Mouse (Mus musculus): ENCODE results near the gene Etnppl. TPM values are rescaled to one million over a fixed set of nuclear protein-coding genes. Genes with fewer than 3 reads are reported as not detected.

The Etnppl gene
- not detected in 2 replicates for polyA plus RNA-seq (2014; fragmentation: Nextera tagmentation; extraction: Ambion mirVana)

DNA sequence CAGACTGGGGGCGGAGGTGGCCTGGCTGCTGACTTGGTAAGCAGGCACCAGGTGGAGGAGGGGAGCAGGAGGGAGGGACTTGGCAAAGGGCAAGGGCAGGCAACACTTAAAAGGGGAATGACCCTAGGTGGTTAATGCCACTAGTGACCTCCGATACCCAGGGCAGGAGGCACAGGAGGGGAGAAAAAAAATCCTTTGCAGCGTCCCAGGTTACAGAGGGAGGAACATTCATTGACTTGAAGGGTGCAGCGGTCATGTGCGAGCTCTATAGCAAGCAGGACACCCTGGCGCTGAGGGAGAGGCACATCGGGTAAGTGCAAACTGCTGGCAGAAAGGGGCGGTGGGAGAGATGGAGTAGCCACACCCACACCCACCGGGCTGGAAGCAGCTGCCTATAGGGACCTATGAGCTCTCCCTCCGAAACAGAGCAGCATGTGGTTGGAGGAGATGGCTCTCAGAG lies at the start of gene Etnppl:
Gene Etnppl, plus strand, starts transcription at position 10 of the 460 bp plus-strand sequence.
- WGBS = 5% methylated on average over 10 of the region's 10 CpGs
- Histone ChIP-seq H3K4me3 (ENCODE audit: low read depth, low read length) (no peak within 1 kb of the TSS), H3K27me3 (ENCODE audit: control insufficient read depth, insufficient read depth, low read length) (no peaks in the 10 kb centered on the region), H3K4me1 (ENCODE audit: control insufficient read depth, insufficient read depth, low read length) (0 out of 2 replicates have a peak, but pooled peaks cover 3% of the 10 kb centered on the region), H3K36me3 (replicated peaks; ENCODE audit: control insufficient read depth, insufficient read depth, low read depth, low read length) (no peaks in the 10 kb centered on the region), H3K9me3 (replicated peaks; ENCODE audit: control insufficient read depth, low read length) (no peaks in the 10 kb centered on the region), H3K4me2 (ENCODE audit: low read depth, low read length) (peak within 1 kb of the TSS; percentile 42), H3K9ac (replicated peaks; ENCODE audit: low read length) (no peak within 1 kb of the TSS), H3K27ac (replicated peaks; ENCODE audit: low read depth, low read length) (no peak within 1 kb of the TSS)
- ATAC-seq (replicated peaks; ENCODE audit: insufficient number of reproducible peaks, low FRiP score, low TSS enrichment, low read depth) (peak; percentile 59; the same call in 1 of the 2 replicates), DNase-seq (ENCODE audit: low spot score) (peak; percentile 65)

DNA sequence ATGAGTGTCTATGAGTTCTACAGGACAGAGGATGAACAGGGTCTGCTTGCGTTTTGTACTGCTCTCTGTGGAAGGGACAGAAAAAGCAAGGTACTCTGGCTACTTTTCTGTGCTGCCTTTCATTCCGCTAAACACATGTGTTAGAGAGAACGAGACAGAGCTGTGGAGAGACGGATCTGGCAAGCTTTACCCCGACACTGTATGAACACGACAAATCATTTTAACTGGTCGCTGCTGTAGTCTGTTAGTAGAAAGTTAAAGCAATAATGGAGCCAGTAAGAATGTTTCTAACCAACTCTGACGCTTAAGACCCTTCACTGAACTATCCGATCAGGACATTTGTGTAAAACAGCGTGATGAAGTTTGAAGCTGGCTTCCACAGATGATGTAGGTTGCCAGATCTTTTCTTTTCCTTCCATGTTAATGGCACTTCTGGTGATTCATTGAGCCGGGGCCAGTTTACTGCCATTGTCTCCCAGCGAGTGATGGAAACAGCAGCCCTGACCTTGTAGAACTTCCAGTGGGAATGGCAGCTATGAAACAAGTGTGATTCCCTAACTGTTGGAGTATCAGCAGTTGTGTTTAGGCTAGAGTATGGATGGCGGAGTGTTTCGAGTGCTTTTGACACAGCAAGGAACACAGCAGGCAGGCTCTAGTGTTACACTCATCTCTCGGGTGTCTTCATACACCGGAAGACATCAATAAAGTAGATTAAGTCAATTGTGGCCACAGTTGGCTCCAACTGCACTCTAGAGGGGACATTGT lies 48.7 kb upstream of the Etnppl start:
- Histone ChIP-seq H3K9ac (replicated peaks; ENCODE audit: low read length) (no peak overlapping the region), H3K4me3 (ENCODE audit: low read depth, low read length) (no peak overlapping the region), H3K4me2 (ENCODE audit: low read depth, low read length) (no peak overlapping the region), H3K36me3 (replicated peaks; ENCODE audit: control insufficient read depth, insufficient read depth, low read depth, low read length) (no peaks in the 10 kb centered on the region), H3K27me3 (ENCODE audit: control insufficient read depth, insufficient read depth, low read length) (no peaks in the 10 kb centered on the region), H3K27ac (replicated peaks; ENCODE audit: low read depth, low read length) (no peak overlapping the region), H3K4me1 (ENCODE audit: control insufficient read depth, insufficient read depth, low read length) (no peaks in the 10 kb centered on the region), H3K9me3 (replicated peaks; ENCODE audit: control insufficient read depth, low read length) (no peaks in the 10 kb centered on the region)
- no peak for ATAC-seq (replicated peaks; ENCODE audit: insufficient number of reproducible peaks, low FRiP score, low TSS enrichment, low read depth)
- 83% methylated on average over 16 of the region's 16 CpGs for WGBS
- DNase-seq (ENCODE audit: low spot score) = no peak

DNA sequence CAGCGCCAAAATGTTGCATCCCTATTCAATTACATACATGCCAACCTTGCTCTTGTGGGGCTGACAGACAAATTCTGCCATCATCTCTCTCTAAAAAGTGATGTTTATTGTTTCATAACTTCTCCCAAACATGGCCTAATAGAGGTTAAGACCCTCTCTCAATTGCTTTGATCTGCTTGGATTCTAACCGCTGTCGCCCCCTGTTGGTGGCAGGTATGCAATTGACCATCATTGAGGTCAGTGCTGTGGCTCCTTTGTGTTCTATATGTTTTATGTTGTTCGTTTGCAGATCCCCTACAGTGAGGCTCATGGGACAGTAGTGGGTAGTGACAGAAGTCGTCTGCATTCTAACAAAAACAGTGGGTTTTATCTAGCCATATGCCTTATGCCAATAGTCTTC lies 44.0 kb upstream of the Etnppl start:
- DNase-seq (ENCODE audit: low spot score) (no peak), ATAC-seq (replicated peaks; ENCODE audit: insufficient number of reproducible peaks, low FRiP score, low TSS enrichment, low read depth) (no peak)
- H3K9ac ChIP-seq (replicated peaks; ENCODE audit: low read length) = no peak overlapping the region
- H3K4me2 ChIP-seq (ENCODE audit: low read depth, low read length) = no peak overlapping the region
- H3K27ac ChIP-seq (replicated peaks; ENCODE audit: low read depth, low read length) = no peak overlapping the region
- no peak overlapping the region for H3K4me3 ChIP-seq (ENCODE audit: low read depth, low read length)
- H3K36me3 ChIP-seq (replicated peaks; ENCODE audit: control insufficient read depth, insufficient read depth, low read depth, low read length) = no peaks in the 10 kb centered on the region
- H3K27me3 ChIP-seq (ENCODE audit: control insufficient read depth, insufficient read depth, low read length) = no peaks in the 10 kb centered on the region
- no peaks in the 10 kb centered on the region for H3K4me1 ChIP-seq (ENCODE audit: control insufficient read depth, insufficient read depth, low read length)
- 68% methylated on average over 5 of the region's 5 CpGs for WGBS
- no peaks in the 10 kb centered on the region for H3K9me3 ChIP-seq (replicated peaks; ENCODE audit: control insufficient read depth, low read length)

DNA sequence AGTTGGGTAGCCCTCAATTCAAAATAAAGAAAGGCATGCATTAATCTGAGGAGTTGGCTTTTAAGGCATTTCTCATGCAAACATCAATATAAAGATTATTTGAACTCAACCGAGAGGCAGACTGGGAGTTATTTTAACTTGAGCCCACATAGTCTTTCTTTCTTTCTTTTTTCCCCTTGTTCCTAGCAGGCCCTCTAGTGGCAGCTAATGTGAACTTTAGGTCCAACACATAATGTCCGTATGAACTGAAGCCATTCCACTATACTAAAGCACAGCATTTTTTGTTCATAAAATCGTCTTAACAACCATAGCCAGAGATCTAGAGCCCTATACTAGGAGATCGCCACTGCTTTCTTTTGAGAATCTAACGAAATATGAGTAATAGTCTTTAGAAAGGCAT lies 42.6 kb upstream of the Etnppl start:
- Histone ChIP-seq H3K27ac (replicated peaks; ENCODE audit: low read depth, low read length) (no peak overlapping the region), H3K27me3 (ENCODE audit: control insufficient read depth, insufficient read depth, low read length) (no peaks in the 10 kb centered on the region), H3K4me3 (ENCODE audit: low read depth, low read length) (no peak overlapping the region), H3K9ac (replicated peaks; ENCODE audit: low read length) (no peak overlapping the region), H3K9me3 (replicated peaks; ENCODE audit: control insufficient read depth, low read length) (no peaks in the 10 kb centered on the region), H3K4me2 (ENCODE audit: low read depth, low read length) (no peak overlapping the region), H3K4me1 (ENCODE audit: control insufficient read depth, insufficient read depth, low read length) (0 out of 2 replicates have a peak, but pooled peaks cover under 1% of the 10 kb centered on the region), H3K36me3 (replicated peaks; ENCODE audit: control insufficient read depth, insufficient read depth, low read depth, low read length) (no peaks in the 10 kb centered on the region)
- 29% methylated on average over 5 of the region's 5 CpGs for WGBS
- DNase-seq (ENCODE audit: low spot score) = peak; percentile 80
- ATAC-seq (replicated peaks; ENCODE audit: insufficient number of reproducible peaks, low FRiP score, low TSS enrichment, low read depth) = no peak

DNA sequence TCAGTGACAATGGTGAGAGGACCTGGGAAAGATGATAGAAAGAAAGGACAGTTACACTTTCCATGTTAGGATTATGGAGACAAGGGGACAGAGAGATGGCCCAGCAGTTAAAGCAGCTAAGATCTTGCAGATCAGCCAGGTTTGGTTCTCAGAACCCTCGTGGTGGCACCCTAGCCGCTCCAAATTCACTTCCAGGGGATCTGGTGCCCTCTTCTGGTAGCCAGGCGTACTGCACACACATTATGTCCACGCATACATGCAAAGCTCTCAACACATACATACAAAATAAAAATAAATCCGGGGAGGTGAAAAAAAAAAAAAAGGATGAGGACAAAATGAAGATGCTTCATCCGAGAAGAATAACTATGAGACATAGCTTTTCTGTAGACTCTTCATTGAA lies 40.6 kb upstream of the Etnppl start:
- no peak overlapping the region for H3K4me3 ChIP-seq (ENCODE audit: low read depth, low read length)

DNA sequence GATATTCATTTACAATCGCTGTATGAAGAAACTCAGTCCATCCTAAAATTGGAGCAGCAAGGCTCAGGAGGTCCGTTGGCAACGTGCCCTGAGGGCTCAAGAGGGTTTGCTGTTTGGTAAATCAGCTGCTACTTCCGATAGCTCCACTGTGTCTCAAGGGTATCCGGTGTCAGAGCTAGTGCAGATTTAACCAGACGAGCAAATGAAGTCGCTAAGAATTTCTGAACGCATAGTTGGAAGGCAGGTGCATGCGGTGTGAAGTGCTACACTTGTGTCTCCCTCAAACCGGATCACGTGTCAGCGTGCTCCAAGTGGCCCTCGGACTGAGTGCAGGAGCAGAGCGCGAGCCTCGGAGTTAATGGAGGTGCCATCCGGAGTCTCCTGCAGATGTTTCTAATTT lies 37.7 kb upstream of the Etnppl start:
- H3K27ac ChIP-seq (replicated peaks; ENCODE audit: low read depth, low read length) = no peak overlapping the region
- WGBS = 30% methylated on average over 17 of the region's 17 CpGs
- 0 out of 2 replicates have a peak overlapping the region, but pooled peaks have one; percentile 3 for H3K4me2 ChIP-seq (ENCODE audit: low read depth, low read length)
- peak; percentile 60 for DNase-seq (ENCODE audit: low spot score)
- no peak overlapping the region for H3K4me3 ChIP-seq (ENCODE audit: low read depth, low read length)
- no peaks in the 10 kb centered on the region for H3K27me3 ChIP-seq (ENCODE audit: control insufficient read depth, insufficient read depth, low read length)
- H3K9me3 ChIP-seq (replicated peaks; ENCODE audit: control insufficient read depth, low read length) = no peaks in the 10 kb centered on the region
- no peak for ATAC-seq (replicated peaks; ENCODE audit: insufficient number of reproducible peaks, low FRiP score, low TSS enrichment, low read depth)
- no peaks in the 10 kb centered on the region for H3K36me3 ChIP-seq (replicated peaks; ENCODE audit: control insufficient read depth, insufficient read depth, low read depth, low read length)
- 0 out of 2 replicates have a peak, but pooled peaks cover 3% of the 10 kb centered on the region for H3K4me1 ChIP-seq (ENCODE audit: control insufficient read depth, insufficient read depth, low read length)
- no peak overlapping the region for H3K9ac ChIP-seq (replicated peaks; ENCODE audit: low read length)

More for the DNA sequence above, 40.6 kb upstream of the Etnppl start:
- H3K36me3 ChIP-seq (replicated peaks; ENCODE audit: control insufficient read depth, insufficient read depth, low read depth, low read length) = no peaks in the 10 kb centered on the region
- H3K4me1 ChIP-seq (ENCODE audit: control insufficient read depth, insufficient read depth, low read length) = 0 out of 2 replicates have a peak, but pooled peaks cover 3% of the 10 kb centered on the region
- DNase-seq (ENCODE audit: low spot score) (peak; percentile 40), ATAC-seq (replicated peaks; ENCODE audit: insufficient number of reproducible peaks, low FRiP score, low TSS enrichment, low read depth) (no peak)
- 58% methylated on average over 6 of the region's 6 CpGs for WGBS
- no peak overlapping the region for H3K27ac ChIP-seq (replicated peaks; ENCODE audit: low read depth, low read length)
- H3K9ac ChIP-seq (replicated peaks; ENCODE audit: low read length) = no peak overlapping the region
- H3K9me3 ChIP-seq (replicated peaks; ENCODE audit: control insufficient read depth, low read length) = no peaks in the 10 kb centered on the region
- H3K4me2 ChIP-seq (ENCODE audit: low read depth, low read length) = no peak overlapping the region
- no peaks in the 10 kb centered on the region for H3K27me3 ChIP-seq (ENCODE audit: control insufficient read depth, insufficient read depth, low read length)

DNA sequence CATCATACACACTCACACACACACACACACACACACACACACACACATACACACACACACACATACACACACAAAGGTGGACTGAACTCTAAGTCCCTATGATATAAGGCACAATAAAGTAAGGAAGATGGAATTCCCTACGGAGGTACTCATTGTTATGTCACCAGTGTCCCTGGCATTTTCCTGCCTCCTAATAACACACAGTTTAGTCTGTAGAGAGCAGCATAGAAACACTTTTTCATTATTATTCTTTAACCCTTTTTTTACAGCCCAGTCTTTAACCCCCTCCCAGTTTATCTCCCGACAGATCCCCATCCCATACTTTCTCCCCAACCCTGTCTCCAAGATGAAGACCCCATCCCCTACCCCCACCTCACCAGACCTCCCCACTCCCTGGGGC lies 35.7 kb upstream of the Etnppl start:
- 0 out of 2 replicates have a peak, but pooled peaks cover 3% of the 10 kb centered on the region for H3K4me1 ChIP-seq (ENCODE audit: control insufficient read depth, insufficient read depth, low read length)
- WGBS = 95% methylated on average over 2 of the region's 2 CpGs
- no peak overlapping the region for H3K9ac ChIP-seq (replicated peaks; ENCODE audit: low read length)
- H3K27me3 ChIP-seq (ENCODE audit: control insufficient read depth, insufficient read depth, low read length) = no peaks in the 10 kb centered on the region
- no peak overlapping the region for H3K27ac ChIP-seq (replicated peaks; ENCODE audit: low read depth, low read length)
- no peaks in the 10 kb centered on the region for H3K36me3 ChIP-seq (replicated peaks; ENCODE audit: control insufficient read depth, insufficient read depth, low read depth, low read length)
- no peak for DNase-seq (ENCODE audit: low spot score)
- ATAC-seq (replicated peaks; ENCODE audit: insufficient number of reproducible peaks, low FRiP score, low TSS enrichment, low read depth) = no peak
- H3K9me3 ChIP-seq (replicated peaks; ENCODE audit: control insufficient read depth, low read length) = no peaks in the 10 kb centered on the region
- no peak overlapping the region for H3K4me2 ChIP-seq (ENCODE audit: low read depth, low read length)
- H3K4me3 ChIP-seq (ENCODE audit: low read depth, low read length) = no peak overlapping the region
